Mouse (Mus musculus) megakaryocyte, embryonic 14.5 days (primary cell): ENCODE data around the gene Tmem131l.
"Not testable (repeated sequence)": the region's sequence is repeated elsewhere in the genome, so short reads cannot be mapped to it uniquely, and the experiment has no call there.

Experiments used
- FLI1 ChIP-seq: IDR thresholded peaks from 2 replicates; pipeline ENCODE4 v1.6.1; 2012; ENCODE audit warnings: low read length, inconsistent platforms, mixed read lengths
- GATA1 ChIP-seq: IDR thresholded peaks from 3 replicates; pipeline ENCODE4 v1.6.1; 2012; ENCODE audit warnings: mixed read lengths, low read length, inconsistent platforms, borderline replicate concordance

DNA sequence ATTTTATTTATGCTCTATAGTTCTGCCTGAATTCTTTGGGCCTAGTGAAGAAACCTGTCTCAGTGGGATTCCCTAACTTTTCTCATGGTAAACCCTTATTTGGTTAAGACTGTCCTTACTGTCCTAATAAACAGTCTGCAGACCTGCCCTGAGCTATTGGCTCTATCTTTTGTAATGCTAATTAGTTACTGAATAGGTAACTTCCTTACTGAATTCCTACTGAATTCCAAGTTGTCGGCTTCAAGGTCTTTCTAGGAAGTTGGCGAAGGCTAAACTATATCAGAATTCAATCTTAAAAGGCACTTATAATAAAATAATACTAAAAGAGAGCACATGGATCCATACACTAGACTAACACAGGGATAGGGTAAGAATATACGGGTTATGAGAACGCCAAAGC, 168.0 kb downstream of the Tmem131l start:
- not testable (repeated sequence) for TF ChIP-seq GATA1, FLI1
